Mouse (Mus musculus) layer of hippocampus, adult 9-11 months (tissue): Measurements from ENCODE around the gene Cst10.

ENCODE experiments used
- DNase-seq: peaks from one replicate; pipeline ENCODE4 v3.0.0; 2022

Gene Cst10

DNA sequence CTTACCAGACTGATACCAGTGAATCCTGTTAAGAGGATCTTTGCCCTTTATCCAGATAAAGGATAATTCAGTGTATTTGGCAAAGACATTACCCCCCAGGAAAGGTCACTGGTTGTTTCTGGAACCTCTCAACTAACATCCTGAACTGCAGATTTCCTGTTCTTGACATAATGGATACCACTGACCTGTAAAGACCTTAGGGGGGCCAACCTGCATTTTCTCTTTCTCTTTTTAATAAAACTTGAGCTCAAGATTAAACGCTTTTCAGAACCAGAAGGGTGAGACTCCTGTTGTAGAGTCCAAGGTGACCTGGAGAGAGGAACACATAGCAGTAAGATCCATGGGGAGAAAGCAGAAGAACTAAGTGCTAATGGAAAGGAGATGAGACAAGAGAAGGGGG, at the start of gene Cst10:
Gene Cst10 (plus strand): TSS at position 301 of the 400 bp plus-strand sequence.
- DNase-seq: no peak

DNA sequence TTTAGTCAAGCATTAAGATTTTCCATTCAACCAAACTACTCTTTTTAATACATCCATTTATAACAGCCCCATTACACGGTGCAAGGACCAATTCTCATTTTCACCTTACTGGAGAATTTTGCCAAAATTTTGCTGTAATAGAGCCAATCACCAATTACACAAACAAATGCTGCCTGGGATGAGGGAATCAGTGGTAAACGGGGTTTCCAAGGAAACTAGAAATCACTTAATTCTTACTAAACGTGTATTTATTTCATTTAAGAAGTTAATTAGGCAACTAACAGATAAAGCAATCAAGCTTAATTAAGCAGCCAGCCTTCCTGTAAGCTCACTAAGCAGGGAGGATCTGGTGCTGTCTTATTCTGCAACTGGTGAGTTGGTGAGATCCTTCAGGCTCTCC, 11.9 kb upstream of the Cst10 start:
- DNase-seq: no peak

DNA sequence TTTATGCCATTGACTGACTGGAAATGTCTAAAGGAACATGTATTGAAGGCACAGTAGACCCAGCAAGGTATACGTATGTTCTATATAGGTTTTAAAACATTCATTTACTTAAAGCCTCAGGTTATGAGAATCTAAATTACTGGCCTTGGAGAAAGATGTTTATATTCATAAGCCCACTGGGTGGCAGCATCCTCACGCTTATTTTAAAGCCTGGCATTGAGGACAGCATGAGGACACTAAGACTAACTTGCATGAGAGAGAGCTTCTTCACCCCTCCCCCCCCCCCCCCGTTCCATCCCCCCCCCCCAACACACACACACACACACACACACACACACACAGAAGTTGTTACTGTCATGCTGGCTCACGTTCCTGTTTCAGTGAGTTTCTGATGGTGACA, 17.7 kb downstream of the Cst10 start:
- DNase-seq: peak; percentile 2
